Mouse (Mus musculus) megakaryocyte, embryonic 14.5 days (primary cell): Measurements from ENCODE around the gene Fgf10.

Source experiments
- FLI1 ChIP-seq: IDR thresholded peaks from 2 replicates; pipeline ENCODE4 v1.6.1; 2012; ENCODE audit warnings: low read length, inconsistent platforms, mixed read lengths
- GATA1 ChIP-seq: IDR thresholded peaks from 3 replicates; pipeline ENCODE4 v1.6.1; 2012; ENCODE audit warnings: mixed read lengths, low read length, inconsistent platforms, borderline replicate concordance

DNA sequence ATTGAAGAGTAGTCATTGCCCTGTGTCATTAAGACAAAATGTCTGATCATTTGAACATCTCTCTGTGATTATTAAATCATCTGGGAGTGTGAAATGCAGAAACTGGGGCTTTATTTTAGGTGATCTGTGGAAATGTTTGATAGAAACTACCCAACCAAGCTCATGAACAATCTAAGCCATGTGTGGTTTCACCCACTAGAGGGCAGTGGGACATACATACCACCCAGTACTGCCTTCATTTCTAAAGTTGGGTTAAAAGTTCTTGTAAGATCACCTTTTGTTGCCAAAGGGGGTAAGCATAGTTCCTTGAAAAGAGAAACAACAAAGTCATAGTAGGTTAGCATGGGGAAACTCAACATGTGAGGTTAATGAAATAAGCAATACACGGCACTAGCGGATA is 93.4 kb downstream of the Fgf10 start:
- TF ChIP-seq FLI1 (no peak), GATA1 (no peak)
